Mouse (Mus musculus): ENCODE data around the gene Gpr146. TPM values are rescaled to one million over a fixed set of nuclear protein-coding genes. Genes with fewer than 3 reads are reported as not detected.
"Not testable (repeated sequence)": the region's sequence is repeated elsewhere in the genome, so short reads cannot be mapped to it uniquely, and the experiment has no call there.

The Gpr146 gene
- polyA plus RNA-seq, 1 experiment from 2014 or later = 2.5 TPM

DNA sequence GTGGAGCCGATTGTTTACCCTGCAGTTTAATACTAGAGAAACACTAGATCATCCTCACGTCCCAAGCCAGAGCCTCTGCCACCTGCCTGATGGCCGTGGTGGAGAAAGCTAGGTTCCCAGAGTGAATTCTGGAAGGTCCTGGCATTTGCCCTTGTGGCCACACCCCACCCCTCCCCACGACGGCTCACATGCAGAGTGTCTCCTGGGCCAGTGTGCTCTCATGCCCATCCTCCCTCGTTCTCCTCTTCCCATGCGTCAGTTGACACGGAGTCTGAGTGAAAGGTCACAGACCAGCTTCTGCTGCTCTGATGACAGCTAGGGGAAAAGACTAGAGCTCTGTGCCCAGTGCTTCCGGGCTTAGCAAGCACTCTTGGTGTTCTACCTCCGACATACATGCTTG lies 7.0 kb downstream of the Gpr146 start:
- Histone ChIP-seq H3K9me3 (ENCODE audit: control insufficient read depth, low read length) (no peaks in the 10 kb centered on the region), H3K27ac (ENCODE audit: low read length) (no peak overlapping the region), H3K4me2 (ENCODE audit: low read depth, low read length) (no peak overlapping the region), H3K36me3 (ENCODE audit: control insufficient read depth, insufficient read depth, low read length) (no peaks in the 10 kb centered on the region), H3K9ac (ENCODE audit: low read depth, low read length) (no peak overlapping the region), H3K4me1 (ENCODE audit: control insufficient read depth, insufficient read depth, low read length) (peaks cover 36% of the 10 kb centered on the region), H3K27me3 (replicated peaks; ENCODE audit: control insufficient read depth, insufficient read depth, low read length) (no peaks in the 10 kb centered on the region), H3K4me3 (ENCODE audit: low read length) (no peak overlapping the region)
- ATAC-seq = no peak
- WGBS = 34% methylated on average over 10 of the region's 10 CpGs

DNA sequence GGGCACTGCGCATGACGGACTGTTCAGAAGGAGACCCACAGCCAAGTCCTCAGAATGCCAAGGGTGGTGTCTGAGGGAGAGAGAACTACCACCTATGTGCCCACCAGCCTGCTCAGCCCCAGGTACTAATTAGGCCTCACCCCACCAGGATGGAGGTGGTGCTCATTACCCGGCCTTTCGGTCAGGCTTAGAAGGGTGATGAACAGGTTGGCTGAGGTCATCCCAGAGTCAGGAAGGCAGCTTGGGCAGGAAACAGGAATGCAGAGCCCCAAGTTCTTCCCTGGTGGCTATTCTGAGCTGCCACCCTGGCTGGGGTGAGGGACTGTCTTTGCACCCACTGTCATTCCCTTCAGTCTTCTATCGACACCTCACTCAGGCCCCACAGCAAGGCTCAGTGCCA lies 8.6 kb downstream of the Gpr146 start:
- Histone ChIP-seq H3K9me3 (ENCODE audit: control insufficient read depth, low read length) (no peaks in the 10 kb centered on the region), H3K4me3 (ENCODE audit: low read length) (no peak overlapping the region), H3K27me3 (replicated peaks; ENCODE audit: control insufficient read depth, insufficient read depth, low read length) (no peaks in the 10 kb centered on the region), H3K9ac (ENCODE audit: low read depth, low read length) (no peak overlapping the region), H3K4me2 (ENCODE audit: low read depth, low read length) (no peak overlapping the region), H3K4me1 (ENCODE audit: control insufficient read depth, insufficient read depth, low read length) (peaks cover 35% of the 10 kb centered on the region), H3K36me3 (ENCODE audit: control insufficient read depth, insufficient read depth, low read length) (no peaks in the 10 kb centered on the region), H3K27ac (ENCODE audit: low read length) (no peak overlapping the region)
- 92% methylated on average over 5 of the region's 5 CpGs for WGBS
- ATAC-seq = no peak

DNA sequence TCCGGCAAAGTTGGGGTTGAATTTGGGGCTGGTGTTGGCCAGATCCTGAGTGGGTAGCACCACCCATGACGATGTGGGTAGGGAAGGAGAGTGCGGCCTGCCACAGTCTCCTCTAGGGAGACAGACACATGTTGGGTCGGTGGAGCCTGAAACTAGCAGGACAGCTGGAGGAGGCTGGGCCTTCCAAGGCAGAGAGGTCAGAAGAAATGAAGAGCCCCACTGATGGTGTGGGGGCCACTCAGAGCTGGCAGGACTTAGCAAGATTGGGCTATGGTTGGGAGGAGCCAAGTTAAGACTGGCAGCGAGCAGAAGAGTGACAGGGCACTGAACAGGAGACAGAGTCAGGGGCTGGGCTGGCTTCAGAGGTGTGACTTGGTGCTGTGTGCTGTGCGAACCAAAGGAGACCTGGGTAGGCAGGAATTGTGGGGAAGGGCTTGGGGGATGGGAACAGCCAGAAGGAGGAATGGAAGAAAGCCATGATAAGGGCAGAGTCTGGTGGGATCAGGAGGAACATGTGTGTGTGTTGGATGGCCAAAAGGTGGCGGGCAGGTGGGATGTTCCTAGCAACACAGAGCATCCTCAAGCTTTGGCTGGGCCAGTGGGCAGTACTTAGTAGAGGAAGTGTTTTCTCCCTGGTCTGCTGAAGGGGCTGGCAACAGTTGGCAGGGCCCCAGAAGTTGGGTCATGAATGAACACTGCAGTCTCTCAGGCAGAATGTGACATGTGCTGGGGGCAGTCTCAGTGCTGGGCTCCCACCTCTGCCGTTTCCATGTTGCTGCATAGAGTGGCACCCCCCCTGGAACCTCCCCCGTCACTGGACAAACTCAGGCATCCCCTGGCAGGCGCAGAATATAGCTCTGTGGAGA lies 10.1 kb downstream of the Gpr146 start:
- Histone ChIP-seq H3K9me3 (ENCODE audit: control insufficient read depth, low read length) (no peaks in the 10 kb centered on the region), H3K4me3 (ENCODE audit: low read length) (no peak overlapping the region), H3K4me2 (ENCODE audit: low read depth, low read length) (no peak overlapping the region), H3K36me3 (ENCODE audit: control insufficient read depth, insufficient read depth, low read length) (no peaks in the 10 kb centered on the region), H3K27me3 (replicated peaks; ENCODE audit: control insufficient read depth, insufficient read depth, low read length) (no peaks in the 10 kb centered on the region), H3K4me1 (ENCODE audit: control insufficient read depth, insufficient read depth, low read length) (peaks cover 23% of the 10 kb centered on the region), H3K27ac (ENCODE audit: low read length) (peak overlapping the region; percentile 56), H3K9ac (ENCODE audit: low read depth, low read length) (0 out of 2 replicates have a peak overlapping the region, but pooled peaks have one; percentile 6)
- 79% methylated on average over 10 of the region's 10 CpGs for WGBS
- ATAC-seq = no peak

DNA sequence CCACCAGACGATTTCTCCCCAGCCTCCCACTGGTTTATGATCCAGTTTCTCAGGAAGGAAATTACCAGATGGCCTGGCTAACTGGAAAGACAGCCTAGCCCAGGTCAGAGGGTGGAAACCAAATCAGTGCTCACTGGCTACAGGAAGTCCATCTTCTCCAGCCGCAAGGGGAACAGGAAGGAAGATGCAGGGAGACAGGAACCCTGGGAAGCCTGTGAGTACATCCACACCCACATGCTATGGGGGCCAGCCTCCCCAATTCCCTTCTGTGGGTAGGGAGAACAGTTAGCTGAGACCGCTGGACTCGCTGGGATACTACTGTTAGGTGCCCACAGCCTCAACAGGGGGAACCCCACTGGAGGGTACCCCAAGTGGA lies 10.7 kb downstream of the Gpr146 start:
- H3K4me3 ChIP-seq (ENCODE audit: low read length) = no peak overlapping the region
- H3K27ac ChIP-seq (ENCODE audit: low read length) = peak overlapping the region; percentile 56
- H3K9ac ChIP-seq (ENCODE audit: low read depth, low read length) = 0 out of 2 replicates have a peak overlapping the region, but pooled peaks have one; percentile 6
- 60% methylated on average over 4 of the region's 4 CpGs for WGBS
- H3K4me2 ChIP-seq (ENCODE audit: low read depth, low read length) = no peak overlapping the region
- no peaks in the 10 kb centered on the region for H3K36me3 ChIP-seq (ENCODE audit: control insufficient read depth, insufficient read depth, low read length)
- no peak for ATAC-seq
- no peaks in the 10 kb centered on the region for H3K9me3 ChIP-seq (ENCODE audit: control insufficient read depth, low read length)
- peaks cover 19% of the 10 kb centered on the region for H3K4me1 ChIP-seq (ENCODE audit: control insufficient read depth, insufficient read depth, low read length)
- H3K27me3 ChIP-seq (replicated peaks; ENCODE audit: control insufficient read depth, insufficient read depth, low read length) = no peaks in the 10 kb centered on the region

DNA sequence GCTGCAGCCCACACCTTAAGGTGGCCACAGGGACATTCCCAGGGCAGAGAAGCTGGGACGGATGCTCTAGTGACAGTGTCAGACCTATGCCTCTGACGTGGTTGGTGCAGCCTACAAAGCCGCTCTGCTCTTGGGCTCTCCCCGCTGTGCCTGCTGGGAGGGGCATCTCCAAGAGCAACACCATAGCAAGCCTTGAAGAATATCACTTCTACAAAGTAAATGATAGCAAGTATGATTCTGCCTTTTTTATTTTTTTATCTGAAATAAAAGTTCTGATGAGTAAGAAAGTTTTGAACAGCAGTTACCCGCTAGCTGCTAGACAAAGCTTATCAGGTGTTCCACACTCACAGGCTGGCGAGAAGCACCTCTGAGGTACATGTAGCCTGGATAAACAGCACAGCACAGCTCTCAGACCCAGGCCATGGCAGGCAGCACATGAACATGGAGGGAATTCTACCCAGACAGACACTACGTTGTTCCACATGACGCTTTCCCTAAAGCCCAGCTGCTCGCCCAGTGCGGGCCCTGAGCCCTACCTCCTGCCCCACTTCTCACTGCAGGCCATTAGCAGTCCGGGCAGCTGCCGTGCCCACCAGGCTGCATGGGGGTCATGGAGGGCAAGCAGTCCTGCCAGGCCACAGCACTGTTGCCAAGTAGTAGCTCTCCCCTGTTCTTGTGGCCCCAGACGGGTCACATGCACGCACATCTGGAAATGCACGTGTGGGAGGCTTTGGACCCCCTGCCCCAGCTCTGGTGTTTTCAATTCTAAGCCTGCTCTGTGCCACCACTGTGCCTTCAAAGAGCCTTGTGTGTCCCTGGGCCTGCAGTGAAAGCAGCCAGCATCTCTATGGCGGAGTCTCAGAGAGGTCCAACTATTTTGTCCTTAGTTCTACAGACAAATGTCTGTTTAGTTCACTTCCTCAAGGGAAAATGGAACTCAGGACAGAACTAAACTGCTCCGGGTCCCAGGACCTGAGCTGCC lies 11.5 kb downstream of the Gpr146 start:
- no peak overlapping the region for H3K4me3 ChIP-seq (ENCODE audit: low read length)
- peaks cover 18% of the 10 kb centered on the region for H3K4me1 ChIP-seq (ENCODE audit: control insufficient read depth, insufficient read depth, low read length)
- ATAC-seq = peak; percentile 55; the same call in 1 of the 2 replicates
- H3K9me3 ChIP-seq (ENCODE audit: control insufficient read depth, low read length) = no peaks in the 10 kb centered on the region
- no peaks in the 10 kb centered on the region for H3K36me3 ChIP-seq (ENCODE audit: control insufficient read depth, insufficient read depth, low read length)
- H3K9ac ChIP-seq (ENCODE audit: low read depth, low read length) = 0 out of 2 replicates have a peak overlapping the region, but pooled peaks have one; percentile 17
- no peaks in the 10 kb centered on the region for H3K27me3 ChIP-seq (replicated peaks; ENCODE audit: control insufficient read depth, insufficient read depth, low read length)
- no peak overlapping the region for H3K4me2 ChIP-seq (ENCODE audit: low read depth, low read length)
- peak overlapping the region; percentile 56 for H3K27ac ChIP-seq (ENCODE audit: low read length)
- WGBS = 69% methylated on average over 17 of the region's 17 CpGs

DNA sequence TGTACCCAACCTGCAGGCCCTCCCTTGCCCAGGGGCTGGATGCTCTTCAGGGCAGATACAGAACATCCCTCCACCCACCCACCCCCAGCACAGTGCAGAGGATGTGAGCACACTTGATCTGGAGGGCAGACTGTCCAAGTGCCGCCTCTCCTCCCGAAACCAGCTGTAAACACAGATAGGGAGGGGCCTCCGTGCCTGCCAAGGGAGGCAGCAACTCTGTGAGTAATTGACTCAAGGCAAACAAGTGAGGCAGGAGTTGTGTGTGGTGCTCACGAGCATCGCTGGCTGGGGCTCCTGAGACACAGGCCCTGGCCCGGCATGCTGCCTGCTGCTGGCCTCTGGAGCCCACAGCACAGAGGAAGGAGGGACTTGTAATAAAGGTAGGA lies 12.2 kb downstream of the Gpr146 start:
- no peak overlapping the region for H3K4me3 ChIP-seq (ENCODE audit: low read length)
- ATAC-seq = peak; percentile 83
- H3K9me3 ChIP-seq (ENCODE audit: control insufficient read depth, low read length) = no peaks in the 10 kb centered on the region
- H3K27ac ChIP-seq (ENCODE audit: low read length) = peak overlapping the region; percentile 8; the same call in 1 of the 2 replicates
- peak overlapping the region; percentile 17; the same call in 1 of the 2 replicates for H3K9ac ChIP-seq (ENCODE audit: low read depth, low read length)
- H3K4me2 ChIP-seq (ENCODE audit: low read depth, low read length) = no peak overlapping the region
- no peaks in the 10 kb centered on the region for H3K36me3 ChIP-seq (ENCODE audit: control insufficient read depth, insufficient read depth, low read length)
- no peaks in the 10 kb centered on the region for H3K27me3 ChIP-seq (replicated peaks; ENCODE audit: control insufficient read depth, insufficient read depth, low read length)
- peaks cover 15% of the 10 kb centered on the region for H3K4me1 ChIP-seq (ENCODE audit: control insufficient read depth, insufficient read depth, low read length)
- WGBS = 5% methylated on average over 6 of the region's 6 CpGs

DNA sequence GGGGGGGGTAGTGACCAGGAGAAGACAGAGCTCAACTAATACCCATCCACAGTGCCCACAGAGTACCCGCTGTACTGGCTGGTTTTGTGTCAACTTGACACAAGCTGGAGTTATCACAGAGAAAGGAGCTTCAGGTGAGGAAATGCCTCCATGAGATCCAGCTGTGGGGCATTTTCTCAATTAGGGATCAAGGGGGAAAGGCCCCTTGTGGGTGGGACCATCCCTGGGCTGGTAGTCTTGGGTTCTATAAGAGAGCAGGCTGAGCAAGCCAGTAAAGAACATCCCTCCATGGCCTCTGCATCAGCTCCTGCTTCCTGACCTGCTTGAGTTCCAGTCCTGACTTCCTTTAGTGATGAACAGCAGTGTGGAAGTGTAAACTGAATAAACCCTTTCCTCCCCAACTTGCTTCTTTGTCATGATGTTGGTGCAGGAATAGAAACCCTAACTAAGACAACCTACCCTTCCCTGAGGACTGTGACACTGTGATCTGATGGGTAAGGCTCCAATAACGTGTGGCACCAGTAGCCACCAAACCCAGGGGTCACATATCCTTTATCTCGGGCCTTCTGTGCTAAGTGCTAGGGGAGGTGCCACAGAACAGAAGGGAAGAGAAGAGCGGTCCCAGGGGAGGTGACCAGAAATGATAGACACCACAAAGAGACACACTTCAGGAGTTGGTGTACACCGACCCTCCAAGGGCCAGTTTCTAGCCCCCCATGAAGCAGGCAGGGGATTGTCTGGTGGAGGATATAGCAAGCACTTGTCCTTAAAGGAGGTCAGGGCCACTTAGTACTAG lies 13.0 kb downstream of the Gpr146 start:
- not testable (repeated sequence) for H3K9me3 ChIP-seq (ENCODE audit: control insufficient read depth, low read length); H3K36me3 ChIP-seq (ENCODE audit: control insufficient read depth, insufficient read depth, low read length); H3K4me3 ChIP-seq (ENCODE audit: low read length); H3K4me2 ChIP-seq (ENCODE audit: low read depth, low read length); H3K27ac ChIP-seq (ENCODE audit: low read length); H3K9ac ChIP-seq (ENCODE audit: low read depth, low read length); H3K27me3 ChIP-seq (replicated peaks; ENCODE audit: control insufficient read depth, insufficient read depth, low read length); ATAC-seq
- 81% methylated on average over 5 of the region's 5 CpGs for WGBS
- H3K4me1 ChIP-seq (ENCODE audit: control insufficient read depth, insufficient read depth, low read length) = peaks cover 13% of the 10 kb centered on the region

DNA sequence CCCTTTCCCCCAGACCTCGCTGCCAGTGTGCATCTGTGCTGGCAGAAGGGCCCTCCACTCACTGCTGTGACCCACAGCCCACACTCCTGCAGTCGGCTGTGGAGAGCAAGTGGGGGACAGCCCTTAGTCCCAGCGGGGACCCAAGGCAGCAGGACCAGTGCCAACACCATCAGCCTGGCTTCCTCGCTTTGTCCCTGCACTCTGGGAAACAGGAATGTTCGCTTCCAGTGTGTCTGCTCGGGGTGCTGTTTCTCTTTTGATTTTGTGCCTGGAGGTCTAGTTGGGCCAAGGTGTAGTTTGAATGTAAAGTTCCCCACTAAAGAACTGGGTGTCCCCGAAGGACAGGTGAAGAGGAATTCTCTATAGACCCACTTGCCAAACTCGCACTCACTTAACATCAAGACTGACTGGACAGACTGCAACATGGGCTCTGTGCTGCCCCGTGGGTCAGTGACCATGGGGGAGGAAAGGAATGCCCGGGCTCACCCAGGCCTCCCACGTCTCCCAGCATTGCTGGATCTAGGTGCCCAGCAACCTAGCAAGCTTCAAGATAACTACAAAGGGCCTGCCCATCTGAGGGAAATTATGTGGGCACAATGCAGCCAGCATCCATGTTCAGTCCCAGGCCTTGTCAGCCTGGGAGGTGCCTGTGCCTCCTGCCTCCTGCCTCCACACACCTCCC lies 14.0 kb downstream of the Gpr146 start:
- no peak for ATAC-seq
- peaks cover 13% of the 10 kb centered on the region for H3K4me1 ChIP-seq (ENCODE audit: control insufficient read depth, insufficient read depth, low read length)
- H3K4me2 ChIP-seq (ENCODE audit: low read depth, low read length) = no peak overlapping the region
- 75% methylated on average over 11 of the region's 11 CpGs for WGBS
- no peaks in the 10 kb centered on the region for H3K9me3 ChIP-seq (ENCODE audit: control insufficient read depth, low read length)
- H3K36me3 ChIP-seq (ENCODE audit: control insufficient read depth, insufficient read depth, low read length) = no peaks in the 10 kb centered on the region
- no peaks in the 10 kb centered on the region for H3K27me3 ChIP-seq (replicated peaks; ENCODE audit: control insufficient read depth, insufficient read depth, low read length)
- no peak overlapping the region for H3K9ac ChIP-seq (ENCODE audit: low read depth, low read length)
- no peak overlapping the region for H3K4me3 ChIP-seq (ENCODE audit: low read length)
- no peak overlapping the region for H3K27ac ChIP-seq (ENCODE audit: low read length)
